Mouse (Mus musculus) hindbrain, embryonic 10.5 days (tissue): ENCODE data around the gene Yipf2. TPM values are rescaled to one million over a fixed set of nuclear protein-coding genes. Genes with fewer than 3 reads are reported as not detected.

Experiments
- DNase-seq: peaks from one replicate; pipeline ENCODE4 v3.0.0-alpha.2; 2017; ENCODE audit warnings: low spot score
- H3K27ac ChIP-seq: fragments of 300-500 bp; sonication (generic); 2 replicates; pipeline ENCODE4 v1.5.1; 2016; ENCODE audit warnings: mild to moderate bottlenecking, moderate library complexity
- H3K27me3 ChIP-seq: fragments of 300-500 bp; sonication (generic); 2 replicates; pipeline ENCODE4 v1.6.1; 2016; ENCODE audit warnings: mild to moderate bottlenecking; ENCODE audit not compliant: poor library complexity, insufficient read depth, severe bottlenecking
- H3K36me3 ChIP-seq: fragments of 300-500 bp; sonication (generic); 2 replicates; pipeline ENCODE4 v1.6.1; 2016; ENCODE audit warnings: mild to moderate bottlenecking, moderate library complexity
- H3K4me1 ChIP-seq: fragments of 300-500 bp; sonication (generic); replicated peaks from 2 replicates; pipeline ENCODE4 v1.6.1; 2016; ENCODE audit warnings: mild to moderate bottlenecking
- H3K4me3 ChIP-seq: fragments of 300-500 bp; sonication (generic); 2 replicates; pipeline ENCODE4 v1.5.1; 2016; ENCODE audit warnings: mild to moderate bottlenecking, moderate library complexity
- H3K9me3 ChIP-seq: fragments of 300-500 bp; sonication (generic); 2 replicates; pipeline ENCODE4 v1.6.1; 2016; ENCODE audit warnings: mild to moderate bottlenecking, moderate library complexity
- WGBS: fragments of 180-500 bp; shearing (Covaris S2); methylation state at CpG from one replicate; pipeline ENCODE4 v1.1.7; 2016; 5-methylcytosine and 5-hydroxymethylcytosine counted together
- polyA plus RNA-seq: library from polyadenylated mRNA; unstranded; fragments of >200 nt; fragmentation: Nextera tagmentation; extraction: Ambion mirVana; gene quantifications from 2 replicates; pipeline ENCODE4 v1.2.1, GENCODE M21; 2016

The Yipf2 gene
- polyA plus RNA-seq = 21.5 and 23.7 TPM in 2 replicates

- Histone ChIP-seq H3K36me3 (peaks cover 66% of the 10 kb centered on the region), H3K4me1 (peaks cover 34% of the 10 kb centered on the region), H3K27ac (peak within 1 kb of the TSS; percentile 90), H3K4me3 (peak within 1 kb of the TSS; percentile 99), H3K9me3 (no peaks in the 10 kb centered on the region), H3K27me3 (no peaks in the 10 kb centered on the region)
- peak; percentile 92 for DNase-seq
- under 1% methylated on average over 30 of the region's 30 CpGs for WGBS
These were observed at the start of gene Yipf2, which contains the start of gene Timm29 for GRCm38 (mm10) chr9:21592703-21593121. TSS of gene Yipf2 (minus strand) at chr9:21592828. TSS of gene Timm29 (plus strand) at chr9:21592722.

GRCm38 (mm10) chr9:21639031-21639430 lies 46.4 kb upstream of the Yipf2 start:
- WGBS = 96% methylated on average over 11 of the region's 11 CpGs
- Histone ChIP-seq H3K27ac (no peak overlapping the region), H3K4me1 (no peaks in the 10 kb centered on the region), H3K27me3 (no peaks in the 10 kb centered on the region), H3K4me3 (no peak overlapping the region), H3K36me3 (peaks cover 100% of the 10 kb centered on the region), H3K9me3 (no peaks in the 10 kb centered on the region)
- no peak for DNase-seq

GRCm38 (mm10) chr9:21635639-21636038 lies 43.0 kb upstream of the Yipf2 start:
- Histone ChIP-seq H3K36me3 (peaks cover 94% of the 10 kb centered on the region), H3K4me1 (no peaks in the 10 kb centered on the region), H3K9me3 (no peaks in the 10 kb centered on the region), H3K4me3 (no peak overlapping the region), H3K27ac (no peak overlapping the region), H3K27me3 (no peaks in the 10 kb centered on the region)
- 88% methylated on average over 7 of the region's 7 CpGs for WGBS
- DNase-seq = no peak

- Histone ChIP-seq H3K27ac (no peak overlapping the region), H3K9me3 (no peaks in the 10 kb centered on the region), H3K4me3 (no peak overlapping the region), H3K27me3 (no peaks in the 10 kb centered on the region), H3K36me3 (peaks cover 76% of the 10 kb centered on the region), H3K4me1 (no peaks in the 10 kb centered on the region)
- 76% methylated on average over 3 of the region's 3 CpGs for WGBS
- no peak for DNase-seq
These were observed 40.5 kb upstream of the Yipf2 start for GRCm38 (mm10) chr9:21633106-21633505.

- peaks cover 57% of the 10 kb centered on the region for H3K36me3 ChIP-seq
- H3K27me3 ChIP-seq = no peaks in the 10 kb centered on the region
- 88% methylated on average over 3 of the region's 3 CpGs for WGBS
- DNase-seq = peak; percentile 20
- H3K4me3 ChIP-seq = no peak overlapping the region
- no peaks in the 10 kb centered on the region for H3K9me3 ChIP-seq
- H3K27ac ChIP-seq = no peak overlapping the region
- H3K4me1 ChIP-seq = 0 out of 2 replicates have a peak, but pooled peaks cover 2% of the 10 kb centered on the region
These were observed 38.0 kb upstream of the Yipf2 start for GRCm38 (mm10) chr9:21630673-21631072.

GRCm38 (mm10) chr9:21627145-21627795 lies 34.6 kb upstream of the Yipf2 start:
- DNase-seq = no peak
- Histone ChIP-seq H3K36me3 (peaks cover 37% of the 10 kb centered on the region), H3K27me3 (no peaks in the 10 kb centered on the region), H3K9me3 (no peaks in the 10 kb centered on the region), H3K4me1 (0 out of 2 replicates have a peak, but pooled peaks cover 6% of the 10 kb centered on the region), H3K27ac (no peak overlapping the region), H3K4me3 (no peak overlapping the region)
- 91% methylated on average over 5 of the region's 5 CpGs for WGBS

- Histone ChIP-seq H3K27me3 (no peaks in the 10 kb centered on the region), H3K27ac (no peak overlapping the region), H3K36me3 (peaks cover 41% of the 10 kb centered on the region), H3K4me1 (0 out of 2 replicates have a peak, but pooled peaks cover 6% of the 10 kb centered on the region), H3K4me3 (no peak overlapping the region), H3K9me3 (no peaks in the 10 kb centered on the region)
- no peak for DNase-seq
These were observed 33.9 kb upstream of the Yipf2 start for GRCm38 (mm10) chr9:21626571-21626970.

GRCm38 (mm10) chr9:21625342-21626339 lies 33.0 kb upstream of the Yipf2 start:
- H3K9me3 ChIP-seq = no peaks in the 10 kb centered on the region
- H3K4me1 ChIP-seq = 0 out of 2 replicates have a peak, but pooled peaks cover 6% of the 10 kb centered on the region
- WGBS = 90% methylated on average over 10 of the region's 10 CpGs
- H3K4me3 ChIP-seq = no peak overlapping the region
- H3K36me3 ChIP-seq = peaks cover 39% of the 10 kb centered on the region
- H3K27ac ChIP-seq = no peak overlapping the region
- no peak for DNase-seq
- no peaks in the 10 kb centered on the region for H3K27me3 ChIP-seq

- Histone ChIP-seq H3K27ac (no peak overlapping the region), H3K36me3 (peaks cover 55% of the 10 kb centered on the region), H3K4me1 (peaks cover 18% of the 10 kb centered on the region), H3K4me3 (no peak overlapping the region), H3K27me3 (no peaks in the 10 kb centered on the region), H3K9me3 (no peaks in the 10 kb centered on the region)
- WGBS = 98% methylated on average over 1 of the region's 1 CpGs
- DNase-seq = no peak
These were observed 30.0 kb upstream of the Yipf2 start for GRCm38 (mm10) chr9:21622676-21623075.

- no peaks in the 10 kb centered on the region for H3K9me3 ChIP-seq
- 91% methylated on average over 4 of the region's 4 CpGs for WGBS
- H3K27ac ChIP-seq = no peak overlapping the region
- no peak overlapping the region for H3K4me3 ChIP-seq
- peaks cover 46% of the 10 kb centered on the region for H3K36me3 ChIP-seq
- peaks cover 18% of the 10 kb centered on the region for H3K4me1 ChIP-seq
- DNase-seq = no peak
- H3K27me3 ChIP-seq = no peaks in the 10 kb centered on the region
These were observed 27.6 kb upstream of the Yipf2 start for GRCm38 (mm10) chr9:21620229-21620628.

GRCm38 (mm10) chr9:21617066-21617465 lies 24.4 kb upstream of the Yipf2 start:
- Histone ChIP-seq H3K4me3 (peak overlapping the region; percentile 75), H3K9me3 (no peaks in the 10 kb centered on the region), H3K36me3 (peaks cover 34% of the 10 kb centered on the region), H3K27ac (peak overlapping the region; percentile 99), H3K4me1 (peaks cover 25% of the 10 kb centered on the region), H3K27me3 (no peaks in the 10 kb centered on the region)
- DNase-seq = peak; percentile 35
- 11% methylated on average over 10 of the region's 10 CpGs for WGBS

- DNase-seq = no peak
- under 1% methylated on average over 57 of the region's 57 CpGs for WGBS
- H3K27ac ChIP-seq = peak overlapping the region; percentile 99
- H3K36me3 ChIP-seq = peaks cover 27% of the 10 kb centered on the region
- H3K27me3 ChIP-seq = no peaks in the 10 kb centered on the region
- H3K4me1 ChIP-seq = peaks cover 25% of the 10 kb centered on the region
- H3K4me3 ChIP-seq = peak overlapping the region; percentile 75
- H3K9me3 ChIP-seq = no peaks in the 10 kb centered on the region
These were observed 23.7 kb upstream of the Yipf2 start for GRCm38 (mm10) chr9:21616232-21616781.
